ENCODE assay signal across 28 mouse cellular contexts in genomic region chr12:12764586-12764985, GRCm38 (mm10).
DNase-seq lines count a peak whose midpoint lies in the region; ATAC-seq lines count a peak whose summit lies in the region.
"Had no signal": no experiment of that assay in that cellular context is flagged by ENCODE, and none has a peak within 500 bp of the region (broad histone marks: within the 10 kb centered on the region; RNA-seq: fewer than 3 reads in every experiment).

No protein-coding gene starts in this region.

- ATAC-seq in midbrain, embryonic 15.5 days (replicated peaks) = 0 out of 2 replicates have a peak, but pooled peaks have one; percentile 8
- ATAC-seq in midbrain, embryonic 13.5 days = no peak
- ATAC-seq in kidney, embryonic 16.5 days (ENCODE audit: low FRiP score, low TSS enrichment) = peak; percentile 64
- ATAC-seq: forebrain, embryonic 15.5 days; hindbrain, postnatal 0 days; liver, embryonic 12.5 days; liver, postnatal 0 days had no signal

- H3K36me3 ChIP-seq in midbrain, embryonic 15.5 days (replicated peaks) = no peaks in the 10 kb centered on the region
- H3K36me3 ChIP-seq in midbrain, embryonic 13.5 days = no peaks in the 10 kb centered on the region
- H3K36me3 ChIP-seq in embryonic facial prominence, embryonic 10.5 days (replicated peaks) = no peaks in the 10 kb centered on the region
- H3K36me3 ChIP-seq in kidney, embryonic 16.5 days (ENCODE audit: insufficient read depth, low read length) = no peaks in the 10 kb centered on the region
- H3K36me3 ChIP-seq: forebrain, embryonic 15.5 days; heart, embryonic 12.5 days; intestine, embryonic 15.5 days; liver, embryonic 12.5 days; midbrain, embryonic 12.5 days; neural tube, embryonic 12.5 days had no signal

- H3K4me2 ChIP-seq in midbrain, embryonic 15.5 days = no peak overlapping the region
- H3K4me2 ChIP-seq in midbrain, embryonic 13.5 days (replicated peaks) = no peak overlapping the region
- no peak overlapping the region for H3K4me2 ChIP-seq in kidney, embryonic 16.5 days (replicated peaks; ENCODE audit: low read depth, low read length)
- H3K4me2 ChIP-seq: forebrain, embryonic 15.5 days; heart, embryonic 12.5 days; intestine, embryonic 15.5 days; liver, embryonic 12.5 days; midbrain, embryonic 12.5 days; neural tube, embryonic 12.5 days had no signal

- peak; percentile 13 for DNase-seq in kidney, adult 11 months
- DNase-seq in kidney, postnatal 10 days = no peak
- DNase-seq in embryonic facial prominence, embryonic 10.5 days (ENCODE audit: low spot score) = no peak
- no peak for DNase-seq in urinary bladder, postnatal 25 days (ENCODE audit: low spot score)
- no peak for DNase-seq in gastrocnemius, postnatal 10 days
- DNase-seq: adrenal gland, adult 8-10 months; cerebellum, adult 2 months; cerebellum, postnatal 14 days; gastrocnemius, postnatal 36 days; heart, adult 2 months; heart, postnatal 4 days; layer of hippocampus, postnatal 36 days; left cerebral cortex, postnatal 4 days; liver, postnatal 0 days; lung, postnatal 36 days; retina, postnatal 1 day; right cerebral cortex, postnatal 14 days; thymus, postnatal 4 days had no signal

- H3K4me1 ChIP-seq in midbrain, embryonic 15.5 days = peaks cover 9% of the 10 kb centered on the region
- peaks cover 21% of the 10 kb centered on the region for H3K4me1 ChIP-seq in midbrain, embryonic 13.5 days (replicated peaks)
- H3K4me1 ChIP-seq in embryonic facial prominence, embryonic 10.5 days = peaks cover 42% of the 10 kb centered on the region
- peaks cover 14% of the 10 kb centered on the region for H3K4me1 ChIP-seq in kidney, embryonic 16.5 days (ENCODE audit: insufficient read depth, low read length)
- H3K4me1 ChIP-seq: forebrain, embryonic 15.5 days; liver, embryonic 12.5 days had no signal

- H3K27me3 ChIP-seq in midbrain, embryonic 15.5 days (replicated peaks) = no peaks in the 10 kb centered on the region
- H3K27me3 ChIP-seq in midbrain, embryonic 13.5 days = no peaks in the 10 kb centered on the region
- no peaks in the 10 kb centered on the region for H3K27me3 ChIP-seq in embryonic facial prominence, embryonic 10.5 days (replicated peaks; ENCODE audit: low read depth, poor library complexity, severe bottlenecking)
- H3K27me3 ChIP-seq in kidney, embryonic 16.5 days (ENCODE audit: insufficient read depth, low read length) = no peaks in the 10 kb centered on the region
- H3K27me3 ChIP-seq: forebrain, embryonic 15.5 days; heart, embryonic 12.5 days; intestine, embryonic 15.5 days; liver, embryonic 12.5 days; midbrain, embryonic 12.5 days; neural tube, embryonic 12.5 days had no signal

- H3K9ac ChIP-seq in midbrain, embryonic 15.5 days = no peak overlapping the region
- H3K9ac ChIP-seq in midbrain, embryonic 13.5 days (replicated peaks) = no peak overlapping the region
- no peak overlapping the region for H3K9ac ChIP-seq in kidney, embryonic 16.5 days (replicated peaks; ENCODE audit: low read length)
- H3K9ac ChIP-seq: forebrain, embryonic 15.5 days; heart, embryonic 12.5 days; intestine, embryonic 15.5 days; liver, embryonic 12.5 days; liver, postnatal 0 days; midbrain, embryonic 12.5 days; neural tube, embryonic 12.5 days had no signal

- WGBS in midbrain, embryonic 15.5 days = 81% methylated on average over 4 of the region's 4 CpGs
- WGBS in midbrain, embryonic 13.5 days = 81% methylated on average over 4 of the region's 4 CpGs
- 77% methylated on average over 4 of the region's 4 CpGs for WGBS in embryonic facial prominence, embryonic 10.5 days
- 57% methylated on average over 4 of the region's 4 CpGs for WGBS in kidney, embryonic 16.5 days

- no peak overlapping the region for H3K27ac ChIP-seq in midbrain, embryonic 15.5 days
- no peak overlapping the region for H3K27ac ChIP-seq in midbrain, embryonic 13.5 days
- peak overlapping the region; percentile 54 for H3K27ac ChIP-seq in embryonic facial prominence, embryonic 10.5 days (replicated peaks)
- H3K27ac ChIP-seq in kidney, embryonic 16.5 days (ENCODE audit: low read length) = no peak overlapping the region
- H3K27ac ChIP-seq: forebrain, embryonic 15.5 days; heart, adult 2 months; hindbrain, postnatal 0 days; intestine, embryonic 15.5 days; liver, embryonic 12.5 days; midbrain, embryonic 12.5 days; neural tube, embryonic 12.5 days had no signal

- H3K4me3 ChIP-seq in midbrain, embryonic 15.5 days = no peak overlapping the region
- H3K4me3 ChIP-seq in midbrain, embryonic 13.5 days (replicated peaks) = no peak overlapping the region
- no peak overlapping the region for H3K4me3 ChIP-seq in embryonic facial prominence, embryonic 10.5 days
- no peak overlapping the region for H3K4me3 ChIP-seq in kidney, embryonic 16.5 days (ENCODE audit: low read length)
- H3K4me3 ChIP-seq: forebrain, embryonic 15.5 days; heart, adult 2 months; heart, embryonic 12.5 days; intestine, embryonic 15.5 days; liver, embryonic 12.5 days; midbrain, embryonic 12.5 days; neural tube, embryonic 12.5 days had no signal

- no peaks in the 10 kb centered on the region for H3K9me3 ChIP-seq in midbrain, embryonic 15.5 days
- H3K9me3 ChIP-seq in midbrain, embryonic 13.5 days = no peaks in the 10 kb centered on the region
- peaks cover 5% of the 10 kb centered on the region; the same call in 1 of the 2 replicates for H3K9me3 ChIP-seq in embryonic facial prominence, embryonic 10.5 days
- H3K9me3 ChIP-seq in kidney, embryonic 16.5 days (ENCODE audit: low read length) = 0 out of 2 replicates have a peak, but pooled peaks cover 5% of the 10 kb centered on the region
- H3K9me3 ChIP-seq: forebrain, embryonic 15.5 days; intestine, embryonic 15.5 days; liver, embryonic 12.5 days; neural tube, embryonic 12.5 days had no signal
